Mouse (Mus musculus): ENCODE results near the gene Rsc1a1.

GRCm38 (mm10) chr4:141723673-141724068, 38.3 kb upstream of the Rsc1a1 start:
- TF ChIP-seq TAL1 (IDR thresholded peaks at IDR 0.05; ENCODE audit: low read length) (no peak), GATA1 (IDR thresholded peaks at IDR 0.05; ENCODE audit: low read length) (no peak)
